Mouse (Mus musculus): ENCODE measurements around the gene Gm42421.

Gene Gm42421

GRCm38 (mm10) chr5:143936156-143936555 lies 8.2 kb downstream of the Gm42421 start:
- no peak for DNase-seq (ENCODE audit: low read depth, low spot score)

GRCm38 (mm10) chr5:143941588-143941987 lies 13.6 kb downstream of the Gm42421 start:
- peak; percentile 31 for DNase-seq (ENCODE audit: low read depth, low spot score)

- peak; percentile 98 for DNase-seq (ENCODE audit: low read depth, low spot score)
Observed at GRCm38 (mm10) chr5:143943231-143944125, 15.5 kb downstream of the Gm42421 start.

- DNase-seq (ENCODE audit: low read depth, low spot score), result no peak
Observed at GRCm38 (mm10) chr5:143948361-143948760, 20.4 kb downstream of the Gm42421 start.

GRCm38 (mm10) chr5:143950016-143950415 lies 22.0 kb downstream of the Gm42421 start:
- DNase-seq (ENCODE audit: low read depth, low spot score), result no peak

GRCm38 (mm10) chr5:143957101-143957500 lies 29.1 kb downstream of the Gm42421 start:
- DNase-seq (ENCODE audit: low read depth, low spot score), result no peak

GRCm38 (mm10) chr5:143959551-143959950 lies 31.6 kb downstream of the Gm42421 start:
- DNase-seq (ENCODE audit: low read depth, low spot score), result no peak

GRCm38 (mm10) chr5:143961176-143961575 lies 33.2 kb downstream of the Gm42421 start:
- no peak for DNase-seq (ENCODE audit: low read depth, low spot score)

- DNase-seq (ENCODE audit: low read depth, low spot score), result no peak
Observed at GRCm38 (mm10) chr5:143965586-143966345, 37.8 kb downstream of the Gm42421 start.

- DNase-seq (ENCODE audit: low read depth, low spot score), result no peak
Observed at GRCm38 (mm10) chr5:143966671-143967070, 38.7 kb downstream of the Gm42421 start.

- DNase-seq (ENCODE audit: low read depth, low spot score), result no peak
Observed at GRCm38 (mm10) chr5:143972628-143973027, 44.7 kb downstream of the Gm42421 start.

- DNase-seq (ENCODE audit: low read depth, low spot score), result peak; percentile 39
Observed at GRCm38 (mm10) chr5:143974931-143975630, 47.1 kb downstream of the Gm42421 start.

GRCm38 (mm10) chr5:143975631-143975933 lies 47.6 kb downstream of the Gm42421 start:
- no peak for DNase-seq (ENCODE audit: low read depth, low spot score)

- DNase-seq (ENCODE audit: low read depth, low spot score), result no peak
Observed at GRCm38 (mm10) chr5:143976232-143976631, 48.3 kb downstream of the Gm42421 start.

GRCm38 (mm10) chr5:143976726-143977431 lies 48.9 kb downstream of the Gm42421 start:
- DNase-seq (ENCODE audit: low read depth, low spot score), result no peak

GRCm38 (mm10) chr5:143980858-143981257 lies 52.9 kb downstream of the Gm42421 start:
- no peak for DNase-seq (ENCODE audit: low read depth, low spot score)

GRCm38 (mm10) chr5:143982361-143982760 lies 54.4 kb downstream of the Gm42421 start:
- no peak for DNase-seq (ENCODE audit: low read depth, low spot score)

- DNase-seq (ENCODE audit: low read depth, low spot score), result no peak
Observed at GRCm38 (mm10) chr5:143985381-143985780, 57.4 kb downstream of the Gm42421 start.
